Mouse (Mus musculus): Measurements from ENCODE around the gene Skiv2l. TPM values are rescaled to one million over a fixed set of nuclear protein-coding genes. Genes with fewer than 3 reads are reported as not detected.
"Not testable (repeated sequence)": the region's sequence is repeated elsewhere in the genome, so short reads cannot be mapped to it uniquely, and the experiment has no call there.

Gene Skiv2l
- total RNA-seq, 2 experiments from 2014 or later, result 28.8 to 29.2 TPM

DNA sequence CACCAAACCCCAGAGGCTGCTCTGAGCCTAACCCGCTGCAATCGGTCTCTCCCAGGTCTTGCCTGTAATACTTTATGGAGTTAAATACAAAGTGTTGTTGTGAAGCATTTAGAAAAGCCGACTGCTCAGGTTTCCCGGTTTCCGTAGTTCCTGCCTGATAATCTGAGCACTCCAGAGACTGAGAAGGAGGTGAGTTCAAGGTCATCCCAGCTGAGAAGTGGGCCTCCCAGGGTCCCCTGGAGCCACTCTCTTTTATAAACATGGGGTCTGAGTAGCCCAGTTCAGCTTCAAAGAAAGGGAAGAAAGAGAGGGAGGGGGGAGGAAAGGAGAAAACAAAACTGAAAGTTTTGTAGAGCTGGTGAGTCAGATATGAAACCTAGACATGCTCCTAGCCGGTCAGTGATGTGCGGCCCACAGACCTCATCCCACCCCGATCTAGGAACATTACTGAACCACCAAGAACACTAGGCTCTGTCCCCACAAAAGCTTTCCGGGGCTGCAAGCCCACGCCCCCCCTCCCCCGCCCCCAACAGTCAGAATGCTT, 29.4 kb upstream of the Skiv2l start, which contains the start of gene Zbtb12:
Gene Zbtb12 (plus strand): TSS at position 148 of the 544 bp plus-strand sequence.
- no peak for DNase-seq (ENCODE audit: low spot score in 2 of 2)

DNA sequence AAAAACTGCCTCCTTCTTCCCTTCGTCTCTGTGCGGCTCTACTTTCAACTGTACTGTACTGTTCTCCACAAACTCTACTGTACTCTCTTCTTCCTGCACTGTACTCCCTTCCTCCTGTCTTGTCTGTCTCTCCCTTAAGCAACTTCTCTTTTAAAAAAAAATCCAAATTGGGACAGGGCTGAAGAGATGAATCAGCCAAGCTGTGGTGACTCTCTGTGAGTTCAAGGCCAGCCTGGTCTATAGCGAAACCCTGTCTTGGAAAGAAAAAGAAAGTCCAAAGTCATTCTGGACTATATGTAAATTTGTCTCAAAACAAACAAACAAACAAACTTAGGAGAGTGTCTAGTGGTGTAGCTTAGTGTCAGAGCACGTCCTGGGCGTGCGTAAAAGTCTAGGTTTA, 24.3 kb upstream of the Skiv2l start:
- no peak for DNase-seq (ENCODE audit: low spot score in 2 of 2)

DNA sequence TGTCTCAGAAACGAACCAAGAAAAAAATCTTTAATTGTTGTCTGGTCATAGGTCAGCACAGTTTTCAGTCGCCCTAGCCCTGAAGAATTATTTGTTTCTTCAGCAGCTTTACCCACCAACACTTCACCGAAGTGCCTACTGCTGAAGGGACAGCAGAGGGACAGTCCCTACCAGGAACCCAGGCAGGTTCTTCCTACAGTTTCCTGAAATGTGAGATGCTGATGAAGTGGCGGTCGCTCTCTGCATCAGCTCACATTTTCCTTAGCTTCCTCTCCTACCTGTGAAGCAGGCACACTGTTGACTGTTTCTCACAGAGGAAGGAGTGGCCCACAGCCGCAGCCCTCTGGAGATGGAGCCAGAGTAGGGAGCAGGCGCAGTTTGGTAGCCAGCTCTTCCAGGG, 16.0 kb upstream of the Skiv2l start:
- no peak for DNase-seq (ENCODE audit: low spot score in 2 of 2)

DNA sequence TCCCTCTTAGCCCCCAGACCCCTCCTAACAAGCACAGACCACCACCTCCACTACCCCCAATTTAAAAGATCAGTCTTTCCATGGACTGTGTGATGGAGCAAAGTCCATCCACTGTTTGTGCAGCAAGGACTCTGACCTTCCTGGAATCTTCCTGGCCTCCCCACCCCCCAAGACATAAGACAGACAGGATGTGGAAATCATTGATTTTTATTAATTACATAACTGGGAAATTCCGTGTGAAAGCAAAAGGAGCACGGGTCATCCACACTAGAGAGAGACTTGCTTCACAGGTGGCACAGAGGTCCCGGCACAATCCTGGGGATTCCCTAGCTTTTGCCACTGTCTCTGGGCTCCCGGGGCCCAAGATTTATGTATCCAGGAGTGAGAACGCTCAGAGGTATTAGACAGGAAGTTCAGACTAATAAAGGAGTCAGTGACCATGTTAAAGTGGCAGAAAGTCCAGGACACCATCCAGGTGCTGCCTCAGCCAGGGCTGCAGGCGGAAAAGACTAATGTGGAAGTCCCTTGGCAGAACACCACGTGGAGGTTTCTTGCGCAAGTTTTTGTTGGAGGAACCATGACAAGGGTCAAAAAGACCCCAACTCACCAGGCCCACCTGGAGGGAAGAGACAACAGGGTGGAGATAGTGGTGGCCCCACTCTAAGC, 12.5 kb upstream of the Skiv2l start, which contains the start of gene Cfb:
Gene Cfb (minus strand): TSS at position 103 of the 666 bp plus-strand sequence.
- no peak for DNase-seq (ENCODE audit: low spot score in 2 of 2)

DNA sequence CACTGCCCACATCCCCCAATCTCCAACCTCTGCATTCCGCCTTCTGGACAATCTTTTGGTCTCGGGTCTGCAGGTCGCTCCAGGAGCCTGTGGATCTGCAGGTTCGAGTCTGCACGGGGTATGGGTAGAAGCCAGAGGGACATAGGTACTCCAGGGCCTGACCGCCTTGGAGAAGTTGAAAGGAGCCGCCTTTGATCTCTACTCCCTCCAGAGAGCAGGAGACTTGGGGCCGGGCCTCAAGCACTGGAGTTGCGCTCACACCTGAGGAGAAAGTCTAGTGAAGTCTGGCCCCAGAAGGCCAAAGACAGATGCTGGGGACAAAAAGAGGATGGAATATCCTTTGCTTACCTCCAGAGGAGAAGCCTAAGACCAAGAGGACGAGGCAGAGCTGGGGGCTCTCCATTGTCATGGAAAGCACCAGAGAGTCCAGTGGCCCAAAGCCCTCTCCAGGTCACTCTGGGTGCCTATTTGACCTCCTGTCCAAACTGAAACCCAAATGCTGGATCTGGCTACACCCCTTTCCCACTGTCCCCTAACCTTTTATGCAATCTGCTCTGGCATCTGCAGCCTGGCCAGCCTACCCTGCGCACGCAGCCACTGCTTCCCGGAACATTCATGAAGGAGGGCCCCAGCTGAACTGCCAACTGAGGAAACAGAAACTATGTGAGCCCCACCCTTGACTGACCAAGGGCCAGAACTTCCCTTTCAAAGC, 11.8 kb upstream of the Skiv2l start:
- no peak for DNase-seq (ENCODE audit: low spot score in 2 of 2)

DNA sequence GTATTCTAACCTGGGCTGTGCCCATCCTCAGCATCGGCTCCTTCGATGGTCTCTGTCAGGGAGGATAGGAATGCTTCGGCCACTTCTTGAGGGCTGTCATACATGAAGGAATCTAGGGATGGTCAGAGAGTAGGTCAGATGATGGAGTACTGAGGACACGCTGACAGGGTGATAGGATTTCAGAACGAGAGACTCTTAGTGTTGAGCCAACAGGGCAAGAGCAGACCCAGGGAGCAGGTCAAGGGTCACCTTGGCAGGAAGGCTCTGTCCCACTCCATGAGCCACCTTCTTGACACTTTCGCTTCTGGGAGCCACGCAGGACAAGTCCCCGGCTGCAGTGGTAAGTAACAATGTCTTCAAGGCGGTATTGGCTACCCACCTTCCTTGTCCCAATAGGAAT, 10.5 kb upstream of the Skiv2l start:
- no peak for DNase-seq (ENCODE audit: low spot score in 2 of 2)

DNA sequence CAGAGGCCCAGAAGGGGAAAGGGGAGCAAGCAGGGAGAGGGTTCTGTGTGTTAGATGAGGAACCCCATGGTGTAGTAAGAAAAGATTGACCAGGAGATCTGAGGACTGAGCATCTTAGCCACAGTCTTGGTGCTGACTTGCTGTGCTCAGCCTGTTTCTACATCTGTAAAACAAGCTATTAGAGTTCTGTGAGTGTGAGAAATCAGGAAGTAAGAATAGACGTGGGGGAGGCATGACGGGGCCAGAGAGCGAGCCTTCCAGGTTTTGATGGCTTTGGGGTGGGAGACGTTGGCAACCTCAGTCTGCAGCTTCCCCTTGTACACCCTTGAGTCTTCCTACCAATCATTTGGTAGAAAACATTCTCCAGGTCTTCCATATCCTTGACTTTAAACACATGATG, 8.7 kb upstream of the Skiv2l start:
- no peak for DNase-seq (ENCODE audit: low spot score in 2 of 2)

DNA sequence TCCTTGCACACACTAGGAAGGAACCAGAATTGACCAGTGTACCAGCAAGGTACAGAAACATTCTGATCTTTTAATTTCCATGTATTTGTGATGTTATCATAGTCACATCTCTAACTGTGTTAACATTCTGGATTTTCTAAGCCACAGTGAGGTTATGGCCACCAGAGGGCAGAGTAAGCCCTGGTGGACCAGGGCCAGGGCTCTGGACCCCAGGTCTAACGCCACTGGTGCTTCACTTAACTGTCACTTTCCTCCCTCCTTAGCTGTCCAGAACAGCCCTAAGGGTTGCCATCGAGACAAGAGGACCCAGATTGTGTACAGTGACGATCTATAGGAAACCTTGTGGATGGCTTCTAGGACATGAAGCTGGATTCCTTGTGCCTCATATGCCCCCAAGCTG, 5.8 kb upstream of the Skiv2l start:
- DNase-seq (ENCODE audit: low spot score in 2 of 2), result peak in 1 of 2 experiments; percentile 55

DNA sequence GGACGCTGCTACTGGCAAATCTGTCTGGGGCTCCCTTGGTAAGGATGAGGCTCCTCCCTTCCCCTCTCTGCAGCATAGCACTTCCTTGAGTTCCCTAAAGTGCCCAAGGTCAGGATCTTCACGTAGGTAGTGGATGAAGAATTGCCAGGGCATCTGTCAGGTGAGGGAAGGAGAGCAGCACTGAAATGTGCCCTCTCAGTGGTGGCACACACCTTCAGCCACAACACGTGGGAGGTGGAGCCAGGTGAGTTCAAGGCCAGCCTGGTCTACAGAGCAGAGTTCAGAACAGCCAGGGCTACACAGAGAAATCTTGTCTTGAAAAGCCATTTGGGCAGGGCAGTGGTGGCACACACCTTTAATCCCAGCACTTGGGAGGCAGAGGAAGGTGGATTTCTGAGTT, 4.8 kb upstream of the Skiv2l start:
- DNase-seq (ENCODE audit: low spot score in 2 of 2), result no peak

DNA sequence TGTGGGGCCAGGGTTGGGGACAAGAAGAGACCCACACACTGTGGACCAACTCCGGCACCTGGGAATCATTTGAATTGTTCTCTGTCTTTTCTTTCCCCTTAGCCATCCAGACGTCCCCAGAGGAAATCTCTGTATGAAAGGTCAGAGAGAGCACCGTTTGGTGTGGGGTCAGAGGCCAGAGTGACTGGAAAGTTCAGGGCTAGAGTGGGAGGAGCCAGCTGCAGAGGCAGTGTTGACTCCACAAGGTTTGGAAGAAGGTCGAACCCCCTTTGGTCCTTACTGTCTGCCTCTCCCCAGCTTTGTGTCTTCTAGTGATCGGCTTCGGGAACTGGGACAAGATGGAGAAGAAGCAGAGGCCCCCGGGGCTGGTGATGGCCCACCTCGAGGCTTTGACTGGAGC, 3.5 kb upstream of the Skiv2l start:
- no peak for DNase-seq (ENCODE audit: low spot score in 2 of 2)

DNA sequence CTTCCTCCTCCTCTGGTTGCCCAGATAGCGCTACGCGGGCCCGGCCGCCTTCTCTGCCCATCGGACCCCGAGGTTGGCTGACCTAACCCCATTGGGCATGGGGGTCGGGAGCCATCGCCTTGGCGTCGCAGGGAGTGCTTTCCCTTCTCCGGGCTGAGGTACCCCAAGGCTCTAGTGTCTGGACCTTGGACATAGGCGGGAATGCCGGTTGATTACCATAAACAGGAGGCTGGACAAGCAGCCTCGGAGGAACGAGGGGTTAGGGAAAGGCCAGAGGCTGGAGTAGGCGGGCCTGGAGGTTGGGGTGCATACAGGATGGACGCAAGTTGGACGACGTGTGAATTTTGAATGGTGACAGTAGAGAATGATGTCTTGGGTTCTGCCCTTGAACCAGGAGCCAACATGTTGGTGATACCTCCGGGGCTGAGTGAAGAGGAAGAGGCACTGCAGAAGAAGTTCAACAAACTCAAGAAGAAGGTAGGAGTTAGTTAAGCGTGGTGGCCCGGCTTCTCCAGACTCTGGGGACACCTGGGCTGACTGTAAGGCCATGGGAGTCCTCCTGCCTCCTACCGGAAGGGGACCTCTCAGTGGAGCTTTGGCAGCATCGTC, 611 bp upstream of the Skiv2l start:
- DNase-seq (ENCODE audit: low spot score in 2 of 2), result no peak

DNA sequence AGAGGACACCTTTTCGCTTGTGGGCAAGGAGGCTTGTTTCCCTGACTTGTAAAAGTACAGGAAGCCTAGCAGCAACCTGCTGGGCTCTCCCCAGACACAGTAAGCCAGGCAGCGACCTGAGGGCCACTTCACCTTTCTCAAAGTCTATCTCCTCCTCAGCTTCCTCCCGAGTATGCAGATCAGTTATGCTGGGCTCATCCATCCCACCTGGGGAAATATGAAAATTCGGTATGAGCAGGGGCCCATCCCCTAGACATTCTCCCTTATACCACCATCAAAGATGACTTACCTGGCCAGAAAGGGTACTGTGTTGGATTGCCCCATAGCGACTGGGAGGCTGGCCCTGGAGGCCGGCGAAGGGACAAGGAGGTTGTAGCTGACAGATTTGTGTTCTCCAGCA, 2.4 kb downstream of the Skiv2l start:
- peak in 1 of 2 experiments; percentile 6 for DNase-seq (ENCODE audit: low spot score in 2 of 2)

DNA sequence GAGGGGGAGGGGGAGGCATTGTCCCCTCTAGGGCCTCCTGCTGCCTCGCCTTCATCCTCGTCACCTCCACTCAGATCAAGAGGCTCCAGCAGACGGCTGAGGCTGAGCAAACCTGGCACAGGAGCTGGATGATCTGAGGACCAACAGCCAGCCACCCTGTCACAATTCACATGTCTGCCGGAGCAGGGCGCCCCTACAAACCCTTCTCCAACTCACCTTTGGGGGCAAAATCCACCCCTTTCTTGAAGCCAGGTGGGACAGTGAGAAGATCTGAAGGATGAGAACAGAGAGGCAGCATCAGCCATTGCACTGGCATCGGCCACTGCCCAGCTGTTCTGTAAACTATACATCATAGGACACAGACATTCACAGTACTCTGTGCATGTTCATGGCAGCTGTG, 2.8 kb downstream of the Skiv2l start:
- DNase-seq (ENCODE audit: low spot score in 2 of 2), result peak in 1 of 2 experiments; percentile 5

DNA sequence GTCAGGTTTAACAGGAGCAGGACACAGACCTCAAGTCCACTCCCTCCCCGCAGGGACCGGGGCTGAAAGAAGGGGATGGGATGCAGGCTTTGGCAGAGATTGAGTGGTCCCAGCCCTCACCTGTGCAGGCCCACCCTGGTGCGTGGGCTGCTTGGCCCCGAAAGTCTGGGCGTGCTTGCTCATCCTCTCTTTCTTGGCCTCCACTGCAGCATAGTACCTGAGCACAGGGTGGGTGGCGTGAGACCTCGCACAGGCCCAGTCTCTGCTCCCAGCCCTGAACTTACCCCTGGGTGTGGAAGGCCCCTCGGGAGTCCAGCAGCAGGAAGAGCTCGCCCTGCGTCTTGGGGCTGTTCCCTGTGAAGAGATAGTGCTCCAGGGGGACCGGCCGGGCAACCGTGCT, 5.1 kb downstream of the Skiv2l start:
- DNase-seq (ENCODE audit: low spot score in 2 of 2), result no peak

DNA sequence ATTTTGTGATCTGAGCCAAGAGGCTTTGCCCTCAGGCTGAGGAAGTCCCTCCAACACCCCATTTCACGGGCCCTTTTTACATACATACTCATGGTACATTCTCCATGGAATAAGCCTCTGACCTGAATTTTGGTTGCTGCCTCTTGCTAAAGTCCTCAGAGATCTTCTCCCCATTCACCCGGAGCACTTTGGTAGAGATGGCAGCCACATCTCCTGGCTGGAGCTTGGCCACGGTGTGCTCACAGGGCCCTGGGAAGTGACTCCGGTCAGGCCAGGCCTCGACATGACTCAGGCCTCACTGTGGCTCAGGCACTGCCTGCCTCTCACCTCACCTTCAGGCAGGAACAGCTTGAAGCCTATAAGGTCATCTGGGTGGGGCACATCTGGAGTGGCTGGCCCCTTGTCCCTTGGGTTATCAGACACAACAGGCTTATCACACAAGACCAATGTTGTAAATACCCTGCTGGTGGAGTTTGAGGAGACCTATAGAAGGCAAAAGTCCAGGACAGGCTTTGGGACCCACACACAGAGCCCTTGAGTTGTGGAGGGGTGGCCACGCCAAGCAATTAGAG, 9.2 kb downstream of the Skiv2l start:
- no peak for DNase-seq (ENCODE audit: low spot score in 2 of 2)

DNA sequence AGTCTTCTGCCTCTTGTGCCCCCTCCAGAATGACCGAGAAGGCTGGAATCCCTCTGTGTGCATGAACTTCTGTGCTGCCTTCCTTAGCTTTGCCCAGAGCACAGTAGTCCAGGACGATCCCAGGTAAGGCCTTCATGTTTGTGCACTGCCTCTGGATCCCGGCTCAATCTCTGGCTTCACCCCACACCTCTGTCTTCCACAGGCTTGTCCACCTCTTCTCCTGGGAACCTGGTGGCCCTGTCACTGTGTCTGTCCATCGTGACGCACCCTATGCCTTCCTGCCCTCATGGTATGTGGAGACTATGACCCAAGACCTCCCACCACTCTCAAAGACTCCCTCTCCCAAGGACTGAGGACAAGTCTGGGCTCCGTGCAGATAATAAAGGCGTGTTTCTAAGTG, 11.2 kb downstream of the Skiv2l start:
- DNase-seq (ENCODE audit: low spot score in 2 of 2), result no peak

DNA sequence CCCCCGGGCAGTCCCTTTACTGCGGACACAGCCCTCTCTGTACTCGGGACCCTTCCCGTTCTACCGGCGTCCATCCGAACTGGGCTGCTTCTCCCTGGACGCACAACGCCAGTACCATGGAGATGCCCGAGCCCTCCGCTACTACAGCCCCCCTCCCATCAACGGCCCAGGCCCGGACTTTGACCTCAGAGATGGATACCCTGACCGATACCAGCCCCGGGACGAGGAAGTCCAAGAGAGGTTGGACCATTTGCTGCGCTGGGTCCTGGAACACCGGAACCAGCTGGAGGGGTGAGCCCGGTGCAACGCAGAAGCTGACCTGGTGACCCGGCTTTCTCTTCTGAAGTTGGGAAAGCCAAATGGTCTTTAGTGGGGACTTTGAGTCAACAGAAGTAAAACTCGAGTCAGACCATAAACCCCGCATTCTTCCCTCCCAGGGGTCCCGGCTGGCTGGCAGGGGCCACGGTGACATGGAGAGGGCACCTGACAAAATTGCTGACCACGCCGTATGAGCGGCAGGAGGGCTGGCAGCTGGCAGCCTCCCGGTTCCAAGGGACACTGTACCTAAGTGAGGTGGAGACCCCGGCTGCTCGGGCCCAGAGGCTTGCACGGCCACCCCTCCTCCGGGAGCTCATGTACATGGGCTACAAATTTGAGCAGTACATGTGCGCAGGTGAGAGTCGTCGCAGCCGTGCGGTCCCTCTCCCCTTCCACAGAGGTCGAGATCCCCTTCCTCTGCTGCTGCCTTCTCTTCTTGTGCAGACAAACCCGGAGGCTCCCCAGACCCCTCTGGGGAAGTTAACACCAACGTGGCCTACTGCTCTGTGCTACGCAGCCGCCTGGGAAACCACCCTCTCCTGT, 12.3 kb downstream of the Skiv2l start:
- DNase-seq (ENCODE audit: low spot score in 2 of 2), result no peak

DNA sequence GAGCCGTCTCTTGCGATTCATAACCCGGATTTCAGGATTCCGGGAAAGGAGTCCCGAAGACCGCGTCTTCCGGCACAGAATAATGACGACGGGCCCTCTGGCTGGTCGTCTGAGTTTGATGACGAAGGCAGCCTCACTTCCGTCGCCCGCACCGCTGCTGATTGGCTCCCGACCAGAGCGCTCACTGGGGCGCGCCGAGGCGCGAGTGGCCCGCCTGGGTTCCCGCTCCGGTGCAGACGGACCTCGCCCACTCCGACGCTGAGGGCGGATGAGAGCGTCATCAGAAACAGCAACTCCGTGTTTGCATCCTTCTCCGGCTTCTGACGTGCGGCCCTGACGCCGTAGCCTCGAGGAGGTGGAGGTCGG, 13.2 kb downstream of the Skiv2l start, which contains the start of the genes Stk19 and Dxo:
Gene Stk19 (minus strand): TSS at position 90 of the 366 bp plus-strand sequence.
Gene Dxo (plus strand): TSS at position 164 of the 366 bp plus-strand sequence.
- peak; percentile 88 to 97 for DNase-seq (ENCODE audit: low spot score in 2 of 2)

DNA sequence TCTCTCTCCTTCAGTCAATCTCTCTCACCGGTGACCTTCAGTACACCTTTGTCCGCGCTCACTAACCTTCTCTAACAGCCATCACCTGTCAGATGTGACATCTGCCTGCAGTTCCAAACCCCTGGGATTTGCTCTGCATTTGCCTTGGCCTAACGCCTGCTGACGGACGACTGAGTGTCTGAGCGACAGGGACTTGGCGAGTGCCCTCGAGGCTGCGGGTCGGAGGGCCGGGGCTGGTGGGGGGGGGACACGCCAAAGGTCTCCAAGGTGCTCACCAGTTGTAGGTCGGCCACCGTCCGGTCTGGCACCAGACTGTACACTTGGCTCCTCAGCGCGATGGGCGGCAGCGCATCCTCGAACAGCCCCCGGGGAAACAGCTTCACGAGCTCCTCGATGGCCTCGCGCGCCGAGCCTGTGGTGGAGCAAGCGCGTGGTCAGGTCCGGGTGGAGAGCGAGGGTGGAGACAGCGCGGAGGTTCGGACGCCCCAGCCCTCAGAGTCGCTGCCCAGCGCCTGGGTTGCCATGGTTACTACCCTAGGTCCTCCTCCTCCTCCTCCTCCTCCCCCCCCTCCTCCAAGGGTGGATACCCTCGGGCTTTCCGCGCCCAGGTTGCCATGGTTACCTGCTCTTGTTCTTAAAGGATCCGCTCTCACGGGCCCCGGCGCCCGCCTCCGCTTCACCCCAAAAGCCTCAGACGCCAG, 13.7 kb downstream of the Skiv2l start:
- no peak for DNase-seq (ENCODE audit: low spot score in 2 of 2)

DNA sequence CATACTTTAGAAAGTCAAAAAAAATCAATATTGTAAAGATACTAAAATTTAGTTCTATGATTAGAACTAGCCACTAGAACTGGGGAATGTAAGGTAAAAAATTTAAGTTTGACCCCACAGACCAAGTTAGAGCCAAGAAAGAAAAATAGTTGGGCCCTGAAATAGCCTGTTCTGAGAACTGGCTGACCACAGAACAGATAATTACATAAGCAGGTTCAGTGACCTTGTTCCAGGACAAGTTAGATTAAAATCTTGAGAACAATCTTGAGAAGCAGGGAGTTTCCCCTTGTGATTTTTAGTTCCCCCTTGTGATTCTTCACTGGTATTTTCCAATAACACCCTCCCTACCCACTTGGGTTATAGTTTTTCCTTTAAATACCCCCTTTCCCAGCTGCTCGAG, 19.2 kb downstream of the Skiv2l start:
- DNase-seq (ENCODE audit: low spot score in 2 of 2), result not testable (repeated sequence)

Measured in gastrocnemius, postnatal 4 days (tissue).